Mouse (Mus musculus): ENCODE results near the gene Mcub.

The Mcub gene

GRCm38 (mm10) chr3:129969432-129970395 lies at the start of gene Mcub:
Gene Mcub, minus strand, starts transcription at chr3:129970206.
- DNase-seq = peak; percentile 71

- no peak for DNase-seq
Measured at GRCm38 (mm10) chr3:130012943-130013342, 42.9 kb upstream of the Mcub start.

- DNase-seq = no peak
Measured at GRCm38 (mm10) chr3:130011236-130011635, 41.2 kb upstream of the Mcub start.

GRCm38 (mm10) chr3:130006141-130006540 lies 36.1 kb upstream of the Mcub start:
- DNase-seq = no peak

GRCm38 (mm10) chr3:130000926-130001325 lies 30.9 kb upstream of the Mcub start:
- no peak for DNase-seq

- DNase-seq = no peak
Measured at GRCm38 (mm10) chr3:129998526-129998925, 28.5 kb upstream of the Mcub start.

- DNase-seq = no peak
Measured at GRCm38 (mm10) chr3:129998001-129998400, 28.0 kb upstream of the Mcub start.

- DNase-seq = no peak
Measured at GRCm38 (mm10) chr3:129997324-129997723, 27.3 kb upstream of the Mcub start.

- no peak for DNase-seq
Measured at GRCm38 (mm10) chr3:129987297-129987696, 17.3 kb upstream of the Mcub start.

- DNase-seq = peak; percentile 29
Measured at GRCm38 (mm10) chr3:129985335-129985734, 15.3 kb upstream of the Mcub start.

GRCm38 (mm10) chr3:129984797-129985196 lies 14.8 kb upstream of the Mcub start:
- DNase-seq = no peak

GRCm38 (mm10) chr3:129982271-129982670 lies 12.3 kb upstream of the Mcub start:
- DNase-seq = no peak

- DNase-seq = no peak
Measured at GRCm38 (mm10) chr3:129981756-129982155, 11.8 kb upstream of the Mcub start.

- DNase-seq = no peak
Measured at GRCm38 (mm10) chr3:129979510-129979909, 9.5 kb upstream of the Mcub start.

GRCm38 (mm10) chr3:129978716-129979115 lies 8.7 kb upstream of the Mcub start:
- DNase-seq = no peak

GRCm38 (mm10) chr3:129976317-129976716 lies 6.3 kb upstream of the Mcub start:
- no peak for DNase-seq

GRCm38 (mm10) chr3:129970529-129971515 lies 816 bp upstream of the Mcub start:
- DNase-seq = no peak

GRCm38 (mm10) chr3:129969031-129969430 lies 975 bp downstream of the Mcub start:
- no peak for DNase-seq

GRCm38 (mm10) chr3:129967874-129968273 lies 2.1 kb downstream of the Mcub start:
- peak; percentile 41 for DNase-seq

GRCm38 (mm10) chr3:129964681-129965080 lies 5.3 kb downstream of the Mcub start:
- no peak for DNase-seq

GRCm38 (mm10) chr3:129962533-129962932 lies 7.5 kb downstream of the Mcub start:
- DNase-seq = no peak

- no peak for DNase-seq
Measured at GRCm38 (mm10) chr3:129953296-129953695, 16.7 kb downstream of the Mcub start.

GRCm38 (mm10) chr3:129949158-129949773 lies 20.7 kb downstream of the Mcub start:
- DNase-seq = no peak
